Mouse (Mus musculus) testis, adult 2 months (tissue): ENCODE data around the gene Itgb3.

Experiments used
- CTCF ChIP-seq: fragments of 200-500 bp; IDR thresholded peaks from 2 replicates; pipeline ENCODE4 v1.5.1; 2012; ENCODE audit warnings: low read depth, mild to moderate bottlenecking, inconsistent platforms, low read length, moderate library complexity; ENCODE audit not compliant: control insufficient read depth, insufficient read depth, insufficient replicate concordance
- POLR2A ChIP-seq: fragments of 200-500 bp; IDR thresholded peaks from 2 replicates; pipeline ENCODE4 v1.6.1; 2012; ENCODE audit warnings: low read depth, mild to moderate bottlenecking, inconsistent platforms, low read length, moderate library complexity; ENCODE audit not compliant: control insufficient read depth

- no peak for TF ChIP-seq CTCF
- TF ChIP-seq POLR2A: no peak
These were observed 14.5 kb downstream of the Itgb3 start for GRCm38 (mm10) chr11:104622040-104622962.
